Mouse (Mus musculus) right cerebral cortex, adult 18-20 months (tissue): ENCODE results near the gene Phactr1.

Experiments
- DNase-seq: peaks from one replicate; pipeline ENCODE4 v3.0.0; 2022; ENCODE audit warnings: mixed read lengths

Phactr1 gene

DNA sequence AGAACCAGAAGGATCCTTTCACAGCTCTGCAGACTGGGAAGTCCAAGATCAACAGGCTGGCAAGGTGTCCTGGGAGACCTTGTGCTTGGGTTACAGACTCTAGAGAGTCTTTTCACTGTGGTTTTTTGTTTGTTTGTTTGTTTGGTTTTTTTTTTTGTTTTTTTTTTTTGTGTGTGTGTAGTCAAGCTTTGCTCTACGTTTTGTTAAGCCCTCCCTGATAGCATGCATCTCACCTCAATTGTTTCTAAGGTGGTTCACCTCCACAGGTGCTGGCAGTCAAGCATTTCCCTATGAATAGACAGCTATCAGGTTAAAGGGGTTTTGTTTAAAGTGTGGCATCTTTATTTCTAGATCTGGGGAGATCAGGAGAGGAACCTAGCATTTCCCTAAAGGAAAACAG, 191.7 kb downstream of the Phactr1 start:
- DNase-seq: no peak

- DNase-seq: no peak
Measured at GRCm38 (mm10) chr13:42878346-42878745, 197.9 kb downstream of the Phactr1 start.

DNA sequence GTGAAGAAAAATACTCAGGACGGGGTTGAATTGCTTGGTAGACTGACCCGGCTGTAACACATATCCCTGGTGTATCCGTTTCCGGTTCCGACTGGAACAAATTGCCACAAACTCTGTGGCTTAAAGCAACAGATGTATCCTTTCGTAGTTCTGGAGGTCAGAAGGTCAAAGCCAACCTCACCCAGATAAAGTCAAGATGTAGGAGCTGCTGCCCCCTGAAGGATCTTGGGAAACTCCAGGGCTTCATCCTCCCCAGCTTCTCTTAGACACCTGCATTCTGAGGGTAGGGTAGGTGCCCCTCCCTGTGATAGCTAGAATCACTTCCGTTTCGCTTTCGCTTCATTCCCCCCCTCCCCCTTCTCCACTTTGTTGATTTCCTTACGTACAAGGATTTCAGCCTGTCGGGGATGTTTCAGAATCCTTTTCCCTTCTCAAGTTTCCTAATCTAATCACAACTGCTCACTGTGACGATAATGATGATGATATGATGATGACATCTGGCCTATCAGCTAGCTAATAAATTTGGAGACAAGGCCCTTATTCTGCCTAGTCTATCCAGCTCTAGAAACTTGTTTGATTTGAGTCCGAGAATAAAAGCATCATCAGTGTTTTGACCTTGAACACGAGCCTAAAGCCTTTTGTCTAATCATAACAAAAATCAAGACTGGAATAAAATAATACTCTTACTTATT, 203.8 kb downstream of the Phactr1 start:
- no peak for DNase-seq

- no peak for DNase-seq
Measured at GRCm38 (mm10) chr13:42884725-42885115, 204.3 kb downstream of the Phactr1 start.

- DNase-seq: no peak
Measured at GRCm38 (mm10) chr13:42887701-42888100, 207.3 kb downstream of the Phactr1 start.

- DNase-seq: no peak
Measured at GRCm38 (mm10) chr13:42889516-42890474, 209.4 kb downstream of the Phactr1 start.

- DNase-seq: no peak
Measured at GRCm38 (mm10) chr13:42890651-42891050, 210.2 kb downstream of the Phactr1 start.

DNA sequence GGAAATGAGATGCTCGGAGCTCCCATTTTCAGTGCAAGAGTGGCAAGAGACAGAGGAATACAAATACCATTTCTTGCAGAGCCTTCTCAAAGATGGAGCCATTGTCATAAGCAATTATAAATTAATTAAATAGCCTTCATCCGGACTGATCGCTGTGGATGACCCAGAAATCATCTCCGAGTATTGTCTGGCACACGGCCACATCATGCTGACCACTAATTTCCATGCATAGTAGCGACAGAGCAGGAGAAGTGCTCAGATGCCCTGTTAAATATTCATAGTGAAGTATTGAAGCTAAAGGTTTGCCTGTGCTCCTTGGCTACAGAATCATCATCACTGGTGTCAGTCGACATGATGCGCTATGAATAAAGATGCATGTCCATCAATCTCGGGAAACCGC, 213.6 kb downstream of the Phactr1 start:
- no peak for DNase-seq

DNA sequence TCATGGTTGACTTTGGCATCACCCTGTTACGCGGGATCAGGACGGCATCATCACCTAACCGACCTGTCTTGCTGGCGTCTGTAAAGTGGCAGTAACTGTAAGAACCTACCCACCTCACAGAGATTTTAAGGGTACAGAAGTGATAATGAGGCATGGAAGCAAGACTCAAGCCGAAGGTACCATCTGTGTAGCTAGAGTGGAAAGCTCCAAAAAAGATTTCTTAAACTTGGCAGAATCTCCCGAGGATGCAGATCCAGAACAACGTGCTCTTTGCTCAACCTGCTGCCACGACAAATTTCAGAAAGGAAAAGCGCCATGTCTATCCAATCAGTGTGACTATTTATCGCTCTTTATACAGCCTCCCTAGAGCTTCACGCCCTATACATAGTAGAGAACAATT, 214.2 kb downstream of the Phactr1 start:
- peak; percentile 46 for DNase-seq

GRCm38 (mm10) chr13:42895980-42896379, 215.6 kb downstream of the Phactr1 start:
- no peak for DNase-seq

- DNase-seq: no peak
Measured at GRCm38 (mm10) chr13:42899611-42900010, 219.2 kb downstream of the Phactr1 start.

- no peak for DNase-seq
Measured at GRCm38 (mm10) chr13:42901837-42902236, 221.4 kb downstream of the Phactr1 start.

GRCm38 (mm10) chr13:42902859-42903258, 222.4 kb downstream of the Phactr1 start:
- DNase-seq: no peak

DNA sequence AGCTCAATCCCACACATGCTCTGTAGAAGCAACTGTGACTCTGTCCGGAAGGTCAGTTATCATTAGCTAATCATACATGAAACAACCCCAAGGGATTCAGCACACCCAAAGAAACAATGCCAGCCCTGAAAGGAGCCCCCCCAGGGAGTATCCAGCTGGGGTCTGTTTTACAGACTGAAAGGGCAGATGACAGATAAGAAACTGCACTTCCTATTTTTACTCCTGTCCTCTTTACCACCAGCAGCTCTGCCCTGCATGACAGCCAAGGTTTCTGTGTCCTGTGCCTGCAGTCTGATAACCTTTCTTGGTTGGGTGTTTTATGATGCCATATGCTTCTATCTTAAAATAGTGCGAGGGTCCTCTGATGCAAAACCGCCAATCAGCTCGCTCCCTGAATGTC, 225.4 kb downstream of the Phactr1 start:
- DNase-seq: no peak

- peak; percentile 64 for DNase-seq
Measured at GRCm38 (mm10) chr13:42906990-42907389, 226.6 kb downstream of the Phactr1 start.

DNA sequence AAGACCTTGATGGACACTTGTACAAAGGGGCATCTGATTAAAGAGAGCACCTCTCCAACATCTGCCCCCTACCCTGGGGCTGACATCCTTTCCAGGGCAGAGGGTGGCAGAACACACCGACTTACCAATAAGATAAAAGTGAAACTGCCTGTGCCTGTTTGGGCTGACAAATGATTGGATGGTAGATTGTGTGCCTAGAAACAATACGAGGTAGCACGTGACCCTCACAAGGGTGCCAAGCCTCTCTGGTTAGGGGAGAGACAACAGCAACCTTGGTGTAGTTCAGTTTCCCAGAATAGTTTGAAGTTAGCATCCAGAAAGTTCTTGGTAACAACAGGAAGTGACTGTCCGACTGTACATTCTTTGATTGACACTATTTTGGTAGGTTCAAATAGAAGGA, 234.7 kb downstream of the Phactr1 start:
- no peak for DNase-seq

DNA sequence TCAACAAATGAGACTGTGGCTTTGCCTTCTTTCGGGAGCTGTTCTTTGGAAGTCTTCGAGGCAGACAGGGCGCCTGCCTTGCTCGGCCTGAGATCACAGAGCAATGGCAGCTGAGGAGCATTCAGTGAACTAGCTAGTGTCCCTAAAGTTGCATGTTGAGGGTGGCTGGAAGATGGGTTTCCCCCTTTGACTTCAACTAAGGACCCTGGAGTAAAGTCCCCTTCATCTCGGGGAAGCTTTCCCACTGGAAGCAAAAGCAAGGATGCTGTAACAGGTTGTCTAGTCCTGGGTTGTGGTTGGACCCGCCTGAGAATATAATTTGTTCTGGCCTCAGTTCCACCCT, 235.4 kb downstream of the Phactr1 start:
- DNase-seq: no peak

DNA sequence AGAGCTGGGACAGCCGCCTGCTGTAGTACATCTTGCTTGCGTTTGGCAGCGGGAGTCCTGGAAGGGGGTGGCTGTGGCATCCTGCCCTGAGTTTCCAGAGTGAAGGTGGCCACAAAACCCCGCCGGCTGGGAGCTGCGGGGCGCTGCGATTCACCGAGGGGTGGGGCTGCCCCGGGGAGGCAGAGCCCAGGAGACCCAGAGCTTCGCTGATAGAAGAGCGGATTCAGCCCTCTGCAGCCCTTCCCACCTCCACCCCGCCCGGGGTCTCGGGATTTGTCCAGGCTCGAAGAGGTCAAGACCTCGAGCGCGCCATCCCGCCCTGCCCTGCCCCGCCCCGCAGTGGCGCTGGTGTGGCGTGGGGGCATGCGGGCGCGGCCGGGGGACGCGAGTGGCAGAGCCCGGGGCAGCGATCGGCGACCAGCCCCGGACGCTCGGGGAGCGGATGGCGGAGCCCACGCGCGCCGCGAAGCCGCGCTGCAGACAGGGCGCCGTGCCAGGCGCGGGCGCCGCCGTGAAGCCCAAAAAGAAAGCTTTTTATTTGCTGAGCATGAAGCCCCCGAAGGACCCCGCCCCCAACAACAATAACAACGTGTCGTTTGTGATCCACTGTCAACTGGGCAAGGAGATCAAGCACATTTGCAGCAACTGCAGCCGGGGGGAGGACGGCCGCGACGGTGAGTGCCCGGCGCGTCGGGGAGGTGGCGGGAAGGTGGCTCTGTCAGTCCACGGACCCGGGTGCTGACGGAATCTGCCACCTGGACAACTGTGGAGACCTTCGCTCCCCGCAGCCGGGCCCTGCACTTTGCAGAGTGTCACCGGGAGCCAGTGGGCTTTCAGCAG, 236.0 kb downstream of the Phactr1 start:
- peak; percentile 81 for DNase-seq

- no peak for DNase-seq
Measured at GRCm38 (mm10) chr13:42917251-42917650, 236.8 kb downstream of the Phactr1 start.

- DNase-seq: no peak
Measured at GRCm38 (mm10) chr13:42920062-42920461, 239.6 kb downstream of the Phactr1 start.

GRCm38 (mm10) chr13:42921769-42922450, 241.5 kb downstream of the Phactr1 start:
- DNase-seq: peak; percentile 77

GRCm38 (mm10) chr13:42927778-42928177, 247.4 kb downstream of the Phactr1 start:
- peak; percentile 24 for DNase-seq
